Mouse (Mus musculus): Measurements from ENCODE around the gene Bpifb3. TPM values are rescaled to one million over a fixed set of nuclear protein-coding genes. Genes with fewer than 3 reads are reported as not detected.

Bpifb3 gene
- not detected for total RNA-seq (2021)
- long read RNA-seq, experiment 1 = 0 reads
- long read RNA-seq, experiment 2 = 0 reads

DNA sequence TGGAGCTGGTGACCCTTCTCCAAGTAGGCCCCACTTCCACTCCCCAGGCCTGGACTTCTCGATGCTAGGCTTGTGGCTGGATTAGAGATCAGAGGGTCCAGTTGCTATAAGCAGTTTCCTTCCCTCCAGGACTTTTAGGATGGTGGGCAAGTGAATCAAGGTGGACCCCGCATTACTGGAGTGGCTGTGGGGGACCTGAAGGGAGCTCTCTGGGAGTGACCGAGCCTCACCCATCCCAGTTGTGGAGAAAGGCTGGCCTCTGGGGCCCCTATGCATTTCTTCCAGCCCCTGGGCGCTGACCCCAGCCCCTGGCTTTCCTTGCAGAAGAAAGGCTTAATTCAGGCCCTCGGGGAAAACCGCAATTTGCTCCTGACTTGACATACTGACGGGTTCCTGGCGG lies at the start of gene Bpifb3:
Gene Bpifb3 (plus strand): TSS at position 301 of the 400 bp plus-strand sequence.
- no peak for TF ChIP-seq CTCF (conservative IDR thresholded peaks at IDR 0.05)
- no peak for DNase-seq (ENCODE audit: low spot score in 2 of 2)
- no peak within 1 kb of the TSS for H3K27ac ChIP-seq

DNA sequence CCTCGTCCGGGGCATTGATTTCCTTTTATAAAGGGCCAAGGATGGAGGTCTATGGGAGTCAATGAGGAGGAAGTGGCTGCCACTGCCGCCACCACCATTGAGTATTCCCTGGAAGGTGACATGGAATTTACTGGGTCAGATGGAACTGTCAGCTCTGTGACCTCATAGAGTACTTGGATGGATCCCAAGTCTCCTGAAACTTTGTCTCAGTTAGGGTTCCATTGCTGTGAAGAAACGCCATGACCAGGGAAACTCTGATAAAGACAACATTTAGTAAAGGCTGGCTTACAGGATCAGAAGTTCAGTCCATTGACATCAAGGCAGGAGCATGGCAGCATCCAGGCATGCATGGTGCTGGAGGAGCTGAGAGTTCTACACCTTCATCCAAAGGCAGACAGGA lies 47.0 kb upstream of the Bpifb3 start, which contains the start of gene Sun5:
Gene Sun5 (minus strand): TSS at position 101 of the 400 bp plus-strand sequence.
- DNase-seq (ENCODE audit: low spot score in 2 of 2) = no peak
- TF ChIP-seq CTCF (conservative IDR thresholded peaks at IDR 0.05) = no peak
- Histone ChIP-seq H3K27ac (no peak within 1 kb of the TSS), H3K4me3 (no peak within 1 kb of the TSS)

More for the DNA sequence above, at the start of gene Bpifb3:
- H3K4me3 ChIP-seq = no peak within 1 kb of the TSS

DNA sequence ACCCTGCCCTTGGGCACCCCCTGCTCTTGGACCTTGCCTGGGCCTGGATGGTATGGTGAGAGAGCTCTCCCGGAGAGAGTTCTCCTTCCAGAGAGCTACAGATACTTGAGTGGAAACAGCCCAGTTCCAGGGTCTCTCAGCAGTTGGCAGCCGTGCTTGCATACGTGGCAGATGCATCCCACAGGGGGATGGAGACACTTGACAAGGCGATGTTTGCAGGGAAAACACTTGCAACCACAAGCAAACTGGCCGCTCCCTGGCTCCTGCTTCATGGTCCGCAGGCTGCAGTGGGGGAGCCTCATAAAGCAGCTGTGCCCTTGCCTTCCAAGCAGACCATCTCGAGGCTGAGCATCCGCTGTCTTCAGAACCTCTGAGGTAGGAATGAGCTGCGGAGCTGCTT lies 43.3 kb upstream of the Bpifb3 start, which contains the start of gene Bpifb2:
Gene Bpifb2 (plus strand): TSS at position 301 of the 400 bp plus-strand sequence.
- no peak for DNase-seq (ENCODE audit: low spot score in 2 of 2)
- no peak for TF ChIP-seq CTCF (conservative IDR thresholded peaks at IDR 0.05)
- H3K4me3 ChIP-seq = no peak within 1 kb of the TSS
- no peak within 1 kb of the TSS for H3K27ac ChIP-seq

DNA sequence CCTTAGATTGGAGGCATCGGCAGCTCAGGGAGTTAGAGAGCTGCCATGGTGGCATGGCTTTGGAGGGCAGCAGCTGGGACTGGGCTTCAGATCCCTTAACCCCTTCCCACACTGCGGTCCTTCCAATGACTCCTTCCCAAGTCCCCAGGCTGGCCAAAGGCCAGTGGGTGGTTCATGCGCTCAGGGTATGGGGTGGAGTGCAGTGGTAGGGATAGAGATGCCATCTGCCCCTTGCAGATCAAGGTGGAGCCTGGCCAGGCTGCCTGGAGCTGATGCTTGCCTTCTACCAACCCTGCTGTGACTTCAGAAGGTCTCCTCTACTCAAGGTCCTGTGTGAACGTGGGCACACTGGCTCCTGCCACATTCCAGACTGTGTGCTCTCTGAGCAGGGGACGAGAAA lies 18.9 kb upstream of the Bpifb3 start:
- DNase-seq (ENCODE audit: low spot score in 2 of 2) = no peak
- Histone ChIP-seq H3K4me3 (no peak overlapping the region), H3K27ac (no peak overlapping the region)
- TF ChIP-seq CTCF (conservative IDR thresholded peaks at IDR 0.05) = no peak

- H3K4me3 ChIP-seq = no peak within 1 kb of the TSS
- no peak within 1 kb of the TSS for H3K27ac ChIP-seq
- TF ChIP-seq CTCF (conservative IDR thresholded peaks at IDR 0.05) = no peak
- no peak for DNase-seq (ENCODE audit: low spot score in 2 of 2)
Measured at GRCm38 (mm10) chr2:153900088-153900487, 17.9 kb upstream of the Bpifb3 start, which contains the start of gene Bpifb6. Gene Bpifb6, plus strand, starts transcription at chr2:153900388.

DNA sequence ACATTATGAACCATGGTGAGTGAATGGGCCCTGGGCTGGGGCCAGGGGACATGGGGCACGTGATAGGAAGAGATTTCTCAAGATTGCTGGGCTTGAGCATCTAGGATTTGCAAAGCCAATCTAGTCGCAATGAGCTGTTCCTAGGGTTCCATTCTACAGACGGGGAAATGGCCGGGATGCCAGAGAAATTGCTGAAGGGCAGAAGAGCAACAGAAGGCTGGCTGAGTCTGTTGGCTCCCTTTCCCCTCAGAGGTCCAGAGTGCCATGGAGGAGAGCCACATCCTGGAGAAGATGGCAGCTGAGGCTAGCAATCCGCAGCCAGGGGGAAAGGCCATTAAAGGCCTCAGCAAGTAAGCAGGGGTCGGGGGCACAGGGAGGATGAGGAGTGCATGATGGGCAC lies 15.3 kb upstream of the Bpifb3 start:
- DNase-seq (ENCODE audit: low spot score in 2 of 2) = no peak
- Histone ChIP-seq H3K27ac (no peak overlapping the region), H3K4me3 (no peak overlapping the region)
- TF ChIP-seq CTCF (conservative IDR thresholded peaks at IDR 0.05) = no peak

GRCm38 (mm10) chr2:153906626-153907025 lies 11.4 kb upstream of the Bpifb3 start:
- no peak overlapping the region for H3K4me3 ChIP-seq
- DNase-seq (ENCODE audit: low spot score in 2 of 2) = no peak
- no peak overlapping the region for H3K27ac ChIP-seq
- TF ChIP-seq CTCF (conservative IDR thresholded peaks at IDR 0.05) = no peak

GRCm38 (mm10) chr2:153914151-153914550 lies 3.9 kb upstream of the Bpifb3 start:
- Histone ChIP-seq H3K27ac (no peak overlapping the region), H3K4me3 (no peak overlapping the region)
- DNase-seq (ENCODE audit: low spot score in 2 of 2) = peak in 1 of 2 experiments; percentile 26
- TF ChIP-seq CTCF (conservative IDR thresholded peaks at IDR 0.05) = no peak

DNA sequence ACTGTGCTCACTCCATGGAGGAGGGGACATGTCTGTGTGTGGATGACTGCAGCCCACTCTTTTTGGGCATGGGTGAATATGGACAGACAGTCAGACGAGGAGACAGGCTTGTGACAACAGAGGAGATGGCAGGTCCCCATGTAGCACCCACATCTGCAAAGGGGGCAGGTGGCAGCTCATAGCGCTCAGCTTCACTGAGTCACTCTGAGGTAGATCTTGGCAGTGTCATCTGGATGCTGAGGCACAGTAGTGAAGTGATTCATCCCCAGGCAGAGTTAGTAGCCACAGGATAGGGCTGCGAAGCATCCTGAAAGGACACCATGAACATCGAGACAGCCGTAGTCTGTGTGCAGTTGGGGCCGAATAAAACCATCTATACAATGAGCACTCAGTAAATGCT lies 3.2 kb downstream of the Bpifb3 start:
- peak in 1 of 2 experiments; percentile 7 for DNase-seq (ENCODE audit: low spot score in 2 of 2)
- no peak overlapping the region for H3K4me3 ChIP-seq
- TF ChIP-seq CTCF (conservative IDR thresholded peaks at IDR 0.05) = no peak
- no peak overlapping the region for H3K27ac ChIP-seq

DNA sequence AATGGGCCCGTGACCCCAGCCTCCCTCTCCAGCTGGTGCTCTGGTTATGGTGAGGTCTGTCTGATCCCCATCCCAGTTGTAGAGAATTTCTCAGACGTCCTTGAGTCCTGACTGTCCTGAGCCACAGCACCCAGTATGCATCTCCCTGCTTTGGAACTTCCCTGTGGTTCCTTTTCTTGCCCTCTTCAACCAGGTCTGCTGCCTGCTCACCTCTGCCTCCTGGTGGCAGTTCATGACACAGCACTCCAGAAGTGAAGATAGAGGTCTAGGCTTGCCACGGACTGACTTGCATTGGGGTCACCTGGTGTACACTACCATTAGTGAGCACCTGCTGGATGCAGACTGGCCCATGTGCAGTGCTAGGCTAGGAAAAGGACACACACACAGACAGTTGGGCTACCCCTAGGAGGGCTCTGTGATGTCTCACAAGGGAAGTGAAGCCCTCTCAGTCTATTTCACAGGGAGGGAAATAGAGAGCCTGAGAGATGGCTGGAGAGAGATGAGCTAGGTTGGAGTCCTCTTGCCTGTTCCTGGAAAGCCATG lies 11.9 kb downstream of the Bpifb3 start:
- Histone ChIP-seq H3K27ac (no peak overlapping the region), H3K4me3 (no peak overlapping the region)
- DNase-seq (ENCODE audit: low spot score in 2 of 2) = peak in 1 of 2 experiments; percentile 41
- TF ChIP-seq CTCF (conservative IDR thresholded peaks at IDR 0.05) = peak; percentile 87

GRCm38 (mm10) chr2:153931125-153931524 lies 13.1 kb downstream of the Bpifb3 start:
- H3K27ac ChIP-seq = no peak overlapping the region
- no peak for TF ChIP-seq CTCF (conservative IDR thresholded peaks at IDR 0.05)
- H3K4me3 ChIP-seq = no peak overlapping the region
- peak; percentile 23 to 34 for DNase-seq (ENCODE audit: low spot score in 2 of 2)

GRCm38 (mm10) chr2:153933311-153933710 lies 15.3 kb downstream of the Bpifb3 start:
- TF ChIP-seq CTCF (conservative IDR thresholded peaks at IDR 0.05) = no peak
- Histone ChIP-seq H3K4me3 (no peak overlapping the region), H3K27ac (no peak overlapping the region)
- no peak for DNase-seq (ENCODE audit: low spot score in 2 of 2)

- DNase-seq (ENCODE audit: low spot score in 2 of 2) = no peak
- no peak overlapping the region for H3K27ac ChIP-seq
- TF ChIP-seq CTCF (conservative IDR thresholded peaks at IDR 0.05) = peak; percentile 36
- no peak overlapping the region for H3K4me3 ChIP-seq
Measured at GRCm38 (mm10) chr2:153935348-153935747, 17.3 kb downstream of the Bpifb3 start.

GRCm38 (mm10) chr2:153937843-153938242 lies 19.8 kb downstream of the Bpifb3 start, which contains the start of gene Bpifb4:
Gene Bpifb4, plus strand, starts transcription at chr2:153938212.
- no peak for DNase-seq (ENCODE audit: low spot score in 2 of 2)
- no peak for TF ChIP-seq CTCF (conservative IDR thresholded peaks at IDR 0.05)
- H3K27ac ChIP-seq = no peak within 1 kb of the TSS
- no peak within 1 kb of the TSS for H3K4me3 ChIP-seq

Data from layer of hippocampus, adult 2 months (tissue).